Mouse (Mus musculus) right cerebral cortex, postnatal 10 days (tissue): ENCODE data around the gene Cela2a.
A peak's percentile ranks its signal among the peaks of the same experiment; 100 is the strongest.

Source experiments
- DNase-seq, 2 experiments: peaks; one replicate each; pipeline ENCODE4 v3.0.0; 2021; ENCODE audit warnings: low spot score in 2 of 2

Cela2a gene

GRCm38 (mm10) chr4:141826060-141826459 lies at the start of gene Cela2a:
Cela2a (minus strand) TSS chr4:141826160.
- DNase-seq, result no peak

GRCm38 (mm10) chr4:141875481-141876108 lies 49.6 kb upstream of the Cela2a start:
- no peak for DNase-seq

- DNase-seq, result peak; percentile 86 to 88
Observed at GRCm38 (mm10) chr4:141874601-141875460, 48.9 kb upstream of the Cela2a start, which contains the start of gene Efhd2. Efhd2 (minus strand) TSS chr4:141874920.

GRCm38 (mm10) chr4:141874111-141874600 lies 48.2 kb upstream of the Cela2a start:
- DNase-seq, result no peak

GRCm38 (mm10) chr4:141872977-141873376 lies 47.0 kb upstream of the Cela2a start:
- peak in 1 of 2 experiments; percentile 35 for DNase-seq

DNA sequence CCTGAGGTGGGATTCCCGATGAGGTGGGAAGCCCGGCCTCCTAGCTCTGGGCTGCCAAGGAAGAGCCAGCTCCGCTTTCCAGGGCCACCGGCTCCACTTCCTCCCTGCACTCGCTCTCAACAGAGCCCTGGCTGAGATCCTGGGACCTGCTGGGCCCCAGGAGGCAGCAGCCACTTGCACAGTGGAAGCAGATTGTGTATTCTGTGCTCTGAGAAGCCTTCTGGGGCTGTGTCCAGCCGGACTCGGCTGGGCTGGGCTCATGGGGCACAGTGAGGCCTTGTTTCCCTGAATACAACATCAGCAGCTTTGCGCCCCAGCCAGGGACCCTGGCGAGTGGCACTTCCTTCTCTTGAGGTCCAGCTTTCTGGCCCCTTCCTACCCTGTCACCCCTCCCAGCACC lies 45.9 kb upstream of the Cela2a start:
- peak; percentile 87 to 89 for DNase-seq

GRCm38 (mm10) chr4:141871333-141871725 lies 45.4 kb upstream of the Cela2a start:
- DNase-seq, result peak in 1 of 2 experiments; percentile 16

DNA sequence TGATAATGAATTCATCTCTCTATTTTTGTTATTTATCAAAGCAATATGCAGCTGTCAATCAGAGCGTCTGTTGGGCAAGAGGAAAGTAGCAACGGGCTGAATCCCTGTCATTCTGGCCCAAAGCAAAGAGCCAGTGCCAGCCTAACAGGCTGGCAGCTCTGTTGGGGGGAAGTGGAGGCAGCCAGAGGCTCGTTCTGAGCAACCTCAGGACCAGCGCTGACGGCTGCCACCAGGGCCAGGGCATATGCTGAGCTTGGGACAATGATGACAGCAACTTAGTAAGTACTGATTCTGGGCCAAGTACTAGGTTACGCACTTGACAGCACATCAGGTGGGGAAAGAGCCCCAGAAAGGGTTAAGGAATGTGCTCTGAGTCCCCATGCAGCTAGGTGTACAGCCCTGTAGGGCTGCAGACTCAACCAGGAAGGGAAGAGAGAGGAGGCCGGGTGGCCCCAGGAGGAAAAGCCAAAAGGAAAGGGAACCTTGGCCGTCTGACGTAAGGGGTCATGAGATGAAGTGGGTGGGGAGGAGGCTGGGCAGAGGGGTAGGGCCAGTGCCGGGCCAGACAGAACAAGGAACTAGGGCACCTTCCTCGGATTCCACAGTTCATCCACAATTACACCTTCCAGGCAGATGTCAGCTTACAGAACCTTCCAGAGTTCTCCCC lies 44.8 kb upstream of the Cela2a start:
- DNase-seq, result peak; percentile 35 to 42

DNA sequence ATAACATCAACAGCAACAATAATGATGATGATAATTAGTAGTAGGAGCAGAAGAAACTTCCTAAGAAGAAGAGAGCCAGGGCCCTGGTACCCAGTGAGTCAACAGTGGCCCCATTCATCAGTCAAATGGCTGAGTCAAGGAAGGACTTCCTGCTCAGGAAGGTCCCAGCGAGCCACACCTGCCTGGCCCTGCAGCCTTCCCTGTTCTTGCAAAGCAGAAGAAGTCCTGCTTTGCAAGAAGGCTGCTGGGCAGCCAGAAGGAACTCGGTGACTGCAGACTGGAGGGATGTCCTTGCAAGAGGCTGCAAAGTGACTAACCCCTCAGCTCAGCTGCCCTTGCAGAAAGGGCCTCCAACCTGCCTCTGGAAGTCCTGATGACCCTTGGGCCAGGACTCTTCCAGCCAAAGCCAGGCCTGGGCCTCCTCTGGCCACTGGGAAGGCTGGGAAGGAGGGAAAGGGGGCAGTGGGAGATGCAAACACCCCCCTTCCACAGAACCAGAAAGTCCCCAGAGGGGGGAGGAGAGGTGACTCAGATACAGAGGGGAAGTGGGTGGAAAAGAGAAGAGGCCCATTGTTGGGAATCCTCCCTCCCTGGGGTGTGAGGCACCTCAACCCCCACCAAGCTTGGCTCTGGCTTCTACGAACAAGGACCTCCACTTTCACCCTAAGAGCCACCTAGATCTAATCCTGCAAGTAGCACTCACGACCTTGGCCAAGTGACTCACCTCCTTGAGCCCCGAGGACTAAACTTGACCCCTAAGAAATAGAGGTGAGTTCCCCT lies 43.7 kb upstream of the Cela2a start:
- no peak for DNase-seq

- no peak for DNase-seq
Observed at GRCm38 (mm10) chr4:141868051-141868450, 42.1 kb upstream of the Cela2a start.

DNA sequence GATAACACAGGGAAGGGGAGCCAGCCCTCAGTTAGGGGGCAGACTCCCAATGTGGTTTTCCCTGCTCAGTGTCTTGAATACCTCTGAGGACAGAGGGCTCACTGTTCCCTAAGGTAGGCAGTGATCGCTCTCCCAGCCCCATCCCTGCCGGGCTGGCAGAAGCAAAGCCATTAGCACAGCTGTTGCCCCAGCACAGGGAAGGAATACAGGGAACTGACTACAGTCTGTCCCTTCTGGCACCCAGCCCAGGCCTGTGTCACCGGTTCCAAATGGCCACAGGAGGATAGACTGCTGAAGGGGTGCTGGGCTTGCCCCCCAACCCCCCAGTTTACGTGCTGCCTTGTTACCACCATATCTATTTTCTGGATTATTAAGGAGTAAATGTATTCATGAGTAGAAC lies 41.5 kb upstream of the Cela2a start:
- peak; percentile 86 to 88 for DNase-seq

DNA sequence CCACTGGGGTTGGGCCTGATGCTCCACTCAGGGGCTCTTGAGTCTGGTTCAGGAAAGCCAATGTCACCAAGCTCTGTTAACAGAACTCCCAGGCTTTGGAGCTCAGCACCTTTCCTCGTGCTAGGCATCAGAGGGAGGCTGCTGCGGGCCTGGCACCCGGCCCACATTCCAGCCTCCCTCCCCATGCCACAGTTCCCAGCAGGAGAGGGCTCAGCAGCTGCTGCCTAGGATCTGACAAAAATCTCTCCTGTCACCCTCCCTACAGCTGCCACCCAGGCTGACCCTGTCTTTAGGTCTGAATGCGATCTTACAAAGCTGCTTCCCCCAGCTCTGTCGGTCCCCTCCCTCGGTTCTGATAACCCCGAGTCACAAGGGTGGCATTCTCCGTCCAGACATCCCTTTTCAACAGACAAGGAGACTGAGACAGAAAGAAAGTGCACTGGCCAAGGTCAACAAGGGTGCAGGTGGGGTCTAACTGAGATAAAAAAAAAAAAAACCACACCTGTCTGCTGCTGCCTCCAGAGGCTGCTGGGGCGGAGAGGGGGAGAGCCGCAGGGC lies 41.1 kb upstream of the Cela2a start:
- DNase-seq, result peak in 1 of 2 experiments; percentile 62

DNA sequence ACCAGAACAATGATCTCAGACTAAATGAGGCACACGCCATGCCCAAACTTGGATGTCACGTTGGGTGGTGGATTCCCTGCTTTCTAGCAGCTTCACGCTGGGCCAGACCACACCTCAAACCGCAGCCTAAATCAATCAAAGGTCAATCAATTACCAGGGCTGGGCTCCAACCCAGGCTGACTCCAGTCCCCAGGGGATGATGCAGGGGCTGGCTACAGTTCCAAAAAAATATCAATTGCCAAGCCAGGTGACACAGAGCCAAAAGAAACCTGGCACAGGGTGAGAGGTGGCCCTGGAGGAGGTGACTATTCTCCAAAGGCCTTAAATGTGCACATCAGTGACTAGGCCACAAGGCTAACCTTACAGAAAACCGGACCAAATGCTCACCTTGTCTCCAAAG lies 39.6 kb upstream of the Cela2a start:
- peak in 1 of 2 experiments; percentile 25 for DNase-seq

DNA sequence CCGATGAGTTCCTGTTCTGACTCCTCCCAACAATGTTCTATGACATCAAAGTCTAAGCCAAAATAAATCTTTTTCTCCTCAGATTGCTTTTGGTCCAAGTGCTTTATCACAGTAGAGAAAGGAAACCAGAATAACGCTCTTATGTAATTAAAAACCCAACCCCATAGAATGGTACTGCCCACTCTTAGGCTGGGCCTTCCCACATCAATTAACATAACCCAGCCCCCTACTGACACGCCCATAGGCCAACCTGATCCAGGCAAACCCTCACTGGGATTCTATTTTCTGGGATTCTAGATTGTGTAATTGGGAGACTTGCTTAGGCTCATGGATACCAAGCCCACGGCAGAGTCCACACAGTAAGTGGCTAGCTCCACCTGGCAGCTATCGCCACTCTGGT lies 39.0 kb upstream of the Cela2a start:
- no peak for DNase-seq

GRCm38 (mm10) chr4:141864506-141864905 lies 38.5 kb upstream of the Cela2a start:
- DNase-seq, result no peak

GRCm38 (mm10) chr4:141863726-141864280 lies 37.8 kb upstream of the Cela2a start:
- no peak for DNase-seq

- DNase-seq, result no peak
Observed at GRCm38 (mm10) chr4:141862867-141863266, 36.9 kb upstream of the Cela2a start.

GRCm38 (mm10) chr4:141861591-141862295 lies 35.8 kb upstream of the Cela2a start:
- no peak for DNase-seq

- DNase-seq, result peak in 1 of 2 experiments; percentile 22
Observed at GRCm38 (mm10) chr4:141860246-141860841, 34.4 kb upstream of the Cela2a start.

DNA sequence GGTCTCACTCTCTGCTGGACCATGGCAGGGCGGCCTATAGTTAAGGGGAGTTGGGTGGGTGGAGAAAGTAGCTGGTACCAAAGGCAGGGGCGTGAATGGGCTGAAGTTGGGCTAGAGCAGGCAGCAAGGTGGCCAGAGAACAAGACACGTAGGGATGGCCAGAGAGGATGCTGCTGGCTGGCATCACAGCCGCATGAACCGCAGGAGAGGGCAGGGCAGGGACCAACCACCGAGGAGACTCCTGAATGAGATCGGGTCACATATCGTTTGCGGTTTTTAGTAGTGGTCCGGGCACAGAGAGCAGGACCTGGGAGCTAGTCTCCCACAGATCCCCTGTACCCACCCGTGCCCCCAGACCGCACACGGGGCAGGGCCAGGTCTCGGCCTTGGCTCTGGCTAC lies 33.4 kb upstream of the Cela2a start:
- peak in 1 of 2 experiments; percentile 23 for DNase-seq
